Mouse (Mus musculus) liver, adult 2 months (tissue): ENCODE measurements around the gene Ccdc136.

ENCODE experiments used
- CTCF ChIP-seq: fragments of 200-500 bp; IDR thresholded peaks from 2 replicates; pipeline ENCODE4 v1.5.1; 2011; ENCODE audit warnings: low read depth, low read length, control low read depth
- POLR2A ChIP-seq: fragments of 200-500 bp; IDR thresholded peaks from 2 replicates; pipeline ENCODE4 v1.6.1; 2011; ENCODE audit warnings: low read length, control low read depth; ENCODE audit not compliant: insufficient read depth; ENCODE audit errors: extremely low read depth

- TF ChIP-seq POLR2A = no peak
- no peak for TF ChIP-seq CTCF
These were observed 47.8 kb upstream of the Ccdc136 start for GRCm38 (mm10) chr6:29348371-29348724.
